Mouse (Mus musculus): ENCODE results near the gene F2rl2. TPM values are rescaled to one million over a fixed set of nuclear protein-coding genes. Genes with fewer than 3 reads are reported as not detected.

The F2rl2 gene
- polyA plus RNA-seq, 1 experiment = 2.1 TPM

DNA sequence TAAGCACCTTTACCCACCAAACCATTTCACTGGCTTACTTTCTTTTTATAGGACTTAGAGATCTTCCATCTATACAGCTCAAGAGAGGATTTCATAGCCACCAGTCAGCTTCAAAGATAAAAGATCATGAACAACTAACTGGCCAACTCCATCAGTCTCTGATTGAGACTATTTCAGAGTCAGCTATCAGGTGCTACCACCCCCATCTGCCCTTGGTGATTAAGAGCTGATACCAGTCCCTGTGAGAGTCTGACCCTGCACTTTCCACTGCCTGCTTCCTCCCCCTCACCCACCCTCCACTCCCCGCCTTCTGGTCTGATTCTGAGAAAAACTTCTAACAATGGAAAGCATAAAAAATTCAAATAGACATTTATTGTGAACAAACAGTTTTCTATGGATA is 8.1 kb upstream of the F2rl2 start:
- no peaks in the 10 kb centered on the region; the same call in 1 of the 2 replicates for H3K4me1 ChIP-seq (replicated peaks; ENCODE audit: control insufficient read depth, insufficient read depth, low read length)
- no peak overlapping the region for H3K27ac ChIP-seq (ENCODE audit: control insufficient read depth, insufficient read depth, low read length)
- no peak overlapping the region for H3K4me3 ChIP-seq (ENCODE audit: control insufficient read depth, insufficient read depth, low read length)
- no peaks in the 10 kb centered on the region for H3K27me3 ChIP-seq (ENCODE audit: control insufficient read depth, insufficient read depth, low read length)
- H3K36me3 ChIP-seq (ENCODE audit: control insufficient read depth, insufficient read depth, low read length) = no peaks in the 10 kb centered on the region
- WGBS = 94% methylated on average over 1 of the region's 1 CpGs
- no peak for DNase-seq
- TF ChIP-seq POLR2A (IDR thresholded peaks at IDR 0.05; ENCODE audit: control insufficient read depth, extremely low read depth, insufficient read depth, low read length, poor library complexity) = no peak
- no peak for TF ChIP-seq CTCF (IDR thresholded peaks at IDR 0.05; ENCODE audit: borderline replicate concordance, control insufficient read depth, extremely low read depth, insufficient read depth, low read length, poor library complexity)

GRCm38 (mm10) chr13:95692201-95692600 is 4.5 kb upstream of the F2rl2 start:
- 97% methylated on average over 8 of the region's 8 CpGs for WGBS
- TF ChIP-seq POLR2A (IDR thresholded peaks at IDR 0.05; ENCODE audit: control insufficient read depth, extremely low read depth, insufficient read depth, low read length, poor library complexity) = no peak
- TF ChIP-seq CTCF (IDR thresholded peaks at IDR 0.05; ENCODE audit: borderline replicate concordance, control insufficient read depth, extremely low read depth, insufficient read depth, low read length, poor library complexity) = no peak

DNA sequence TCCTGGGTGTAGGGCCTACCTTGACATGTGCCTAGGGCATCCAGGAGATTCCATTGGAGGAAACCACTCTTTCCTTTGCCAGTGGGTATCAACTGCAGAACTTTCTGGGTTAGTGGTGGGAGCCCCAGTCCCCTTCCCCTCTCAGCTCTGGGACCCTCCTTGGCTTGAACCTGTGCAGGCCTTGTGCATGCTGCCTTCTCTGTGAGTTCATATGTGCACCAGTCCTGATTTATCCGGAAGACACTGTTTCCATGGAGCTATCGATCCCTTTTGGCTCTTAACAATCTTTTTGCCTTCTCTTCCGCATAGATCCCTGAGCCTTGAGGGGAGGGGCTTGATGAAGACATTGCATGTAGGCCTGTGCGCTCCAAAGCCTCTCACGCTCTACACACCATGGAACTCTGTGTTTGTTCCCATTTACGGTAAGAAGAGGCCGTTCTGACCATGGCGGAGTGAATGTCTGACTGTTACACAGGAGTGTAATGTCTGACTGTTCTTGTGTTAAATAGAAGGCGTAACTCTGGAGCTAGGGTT is 466 bp upstream of the F2rl2 start:
- 94% methylated on average over 9 of the region's 9 CpGs for WGBS
- no peaks in the 10 kb centered on the region for H3K36me3 ChIP-seq (ENCODE audit: control insufficient read depth, insufficient read depth, low read length)
- H3K4me3 ChIP-seq (ENCODE audit: control insufficient read depth, insufficient read depth, low read length) = no peak overlapping the region
- H3K27me3 ChIP-seq (ENCODE audit: control insufficient read depth, insufficient read depth, low read length) = no peaks in the 10 kb centered on the region
- no peak for TF ChIP-seq CTCF (IDR thresholded peaks at IDR 0.05; ENCODE audit: borderline replicate concordance, control insufficient read depth, extremely low read depth, insufficient read depth, low read length, poor library complexity)
- TF ChIP-seq POLR2A (IDR thresholded peaks at IDR 0.05; ENCODE audit: control insufficient read depth, extremely low read depth, insufficient read depth, low read length, poor library complexity) = no peak
- no peak for DNase-seq
- no peak overlapping the region for H3K27ac ChIP-seq (ENCODE audit: control insufficient read depth, insufficient read depth, low read length)
- peaks cover 20% of the 10 kb centered on the region for H3K4me1 ChIP-seq (replicated peaks; ENCODE audit: control insufficient read depth, insufficient read depth, low read length)

More at GRCm38 (mm10) chr13:95692201-95692600, 4.5 kb upstream of the F2rl2 start:
- no peak overlapping the region for H3K4me3 ChIP-seq (ENCODE audit: control insufficient read depth, insufficient read depth, low read length)
- H3K27ac ChIP-seq (ENCODE audit: control insufficient read depth, insufficient read depth, low read length) = no peak overlapping the region
- peaks cover 11% of the 10 kb centered on the region for H3K4me1 ChIP-seq (replicated peaks; ENCODE audit: control insufficient read depth, insufficient read depth, low read length)
- no peak for DNase-seq
- no peaks in the 10 kb centered on the region for H3K36me3 ChIP-seq (ENCODE audit: control insufficient read depth, insufficient read depth, low read length)
- H3K27me3 ChIP-seq (ENCODE audit: control insufficient read depth, insufficient read depth, low read length) = no peaks in the 10 kb centered on the region

DNA sequence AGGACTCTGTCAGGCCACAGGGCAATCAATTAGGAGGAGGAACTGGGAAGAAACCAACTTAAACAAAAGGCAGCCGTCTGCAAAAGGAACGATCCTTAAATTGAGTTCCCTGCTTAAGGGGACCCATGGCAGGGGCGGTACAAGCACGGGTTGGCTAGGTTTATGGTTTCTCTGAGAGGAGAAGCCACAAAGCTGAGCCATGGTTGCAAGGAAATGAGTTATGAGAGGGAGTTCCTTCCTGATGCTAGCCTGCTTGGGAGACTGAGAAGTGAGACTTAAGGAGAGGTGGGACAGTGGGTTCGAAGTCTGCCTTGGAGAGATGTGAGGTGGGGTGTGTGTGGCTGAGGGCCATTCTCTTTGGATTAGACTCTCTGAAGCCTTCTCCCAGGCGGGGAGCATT is 1.2 kb downstream of the F2rl2 start:
- no peak overlapping the region for H3K27ac ChIP-seq (ENCODE audit: control insufficient read depth, insufficient read depth, low read length)
- 4% methylated on average over 6 of the region's 6 CpGs for WGBS

GRCm38 (mm10) chr13:95703376-95703775 is 6.7 kb downstream of the F2rl2 start:
- Histone ChIP-seq H3K4me1 (replicated peaks; ENCODE audit: control insufficient read depth, insufficient read depth, low read length) (peaks cover 3% of the 10 kb centered on the region; the same call in 1 of the 2 replicates), H3K36me3 (ENCODE audit: control insufficient read depth, insufficient read depth, low read length) (peaks cover 4% of the 10 kb centered on the region; the same call in 1 of the 2 replicates), H3K4me3 (ENCODE audit: control insufficient read depth, insufficient read depth, low read length) (no peak overlapping the region), H3K27ac (ENCODE audit: control insufficient read depth, insufficient read depth, low read length) (no peak overlapping the region), H3K27me3 (ENCODE audit: control insufficient read depth, insufficient read depth, low read length) (no peaks in the 10 kb centered on the region)
- 47% methylated on average over 5 of the region's 5 CpGs for WGBS
- TF ChIP-seq POLR2A (IDR thresholded peaks at IDR 0.05; ENCODE audit: control insufficient read depth, extremely low read depth, insufficient read depth, low read length, poor library complexity) (no peak), CTCF (IDR thresholded peaks at IDR 0.05; ENCODE audit: borderline replicate concordance, control insufficient read depth, extremely low read depth, insufficient read depth, low read length, poor library complexity) (no peak)
- no peak for DNase-seq

More for the DNA sequence above, 1.2 kb downstream of the F2rl2 start:
- Histone ChIP-seq H3K4me1 (replicated peaks; ENCODE audit: control insufficient read depth, insufficient read depth, low read length) (peaks cover 20% of the 10 kb centered on the region), H3K4me3 (ENCODE audit: control insufficient read depth, insufficient read depth, low read length) (no peak overlapping the region), H3K36me3 (ENCODE audit: control insufficient read depth, insufficient read depth, low read length) (no peaks in the 10 kb centered on the region), H3K27me3 (ENCODE audit: control insufficient read depth, insufficient read depth, low read length) (no peaks in the 10 kb centered on the region)
- DNase-seq = no peak
- no peak for TF ChIP-seq CTCF (IDR thresholded peaks at IDR 0.05; ENCODE audit: borderline replicate concordance, control insufficient read depth, extremely low read depth, insufficient read depth, low read length, poor library complexity)
- TF ChIP-seq POLR2A (IDR thresholded peaks at IDR 0.05; ENCODE audit: control insufficient read depth, extremely low read depth, insufficient read depth, low read length, poor library complexity) = no peak

DNA sequence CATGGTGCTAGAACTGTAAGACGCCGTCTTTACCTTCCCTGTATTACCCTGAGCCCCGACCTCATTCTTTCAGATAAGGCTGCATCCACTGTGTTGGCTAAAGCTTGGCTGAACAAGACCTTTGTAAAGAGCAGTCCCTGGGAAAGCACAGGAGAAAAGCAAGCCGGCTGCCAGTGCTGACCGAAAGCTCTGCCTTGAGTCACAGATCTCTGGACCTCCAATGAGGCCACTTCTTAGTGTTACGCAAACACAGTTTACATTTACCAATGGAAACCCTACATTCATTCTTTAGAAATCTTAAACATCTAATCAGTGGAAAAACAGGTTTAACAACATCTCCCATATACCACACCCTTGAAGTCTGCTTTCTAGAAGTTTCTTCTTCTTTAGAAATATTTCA is 8.9 kb downstream of the F2rl2 start:
- H3K4me1 ChIP-seq (replicated peaks; ENCODE audit: control insufficient read depth, insufficient read depth, low read length) = no peaks in the 10 kb centered on the region
- no peak for TF ChIP-seq POLR2A (IDR thresholded peaks at IDR 0.05; ENCODE audit: control insufficient read depth, extremely low read depth, insufficient read depth, low read length, poor library complexity)
- no peak for TF ChIP-seq CTCF (IDR thresholded peaks at IDR 0.05; ENCODE audit: borderline replicate concordance, control insufficient read depth, extremely low read depth, insufficient read depth, low read length, poor library complexity)
- no peak overlapping the region for H3K27ac ChIP-seq (ENCODE audit: control insufficient read depth, insufficient read depth, low read length)
- no peaks in the 10 kb centered on the region for H3K27me3 ChIP-seq (ENCODE audit: control insufficient read depth, insufficient read depth, low read length)
- no peak for DNase-seq
- no peak overlapping the region for H3K4me3 ChIP-seq (ENCODE audit: control insufficient read depth, insufficient read depth, low read length)
- WGBS = 97% methylated on average over 6 of the region's 6 CpGs
- H3K36me3 ChIP-seq (ENCODE audit: control insufficient read depth, insufficient read depth, low read length) = peaks cover 4% of the 10 kb centered on the region; the same call in 1 of the 2 replicates

GRCm38 (mm10) chr13:95712054-95712453 is 15.4 kb downstream of the F2rl2 start:
- Histone ChIP-seq H3K36me3 (ENCODE audit: control insufficient read depth, insufficient read depth, low read length) (peaks cover 4% of the 10 kb centered on the region; the same call in 1 of the 2 replicates), H3K4me1 (replicated peaks; ENCODE audit: control insufficient read depth, insufficient read depth, low read length) (0 out of 2 replicates have a peak, but pooled peaks cover 2% of the 10 kb centered on the region), H3K27ac (ENCODE audit: control insufficient read depth, insufficient read depth, low read length) (no peak overlapping the region), H3K27me3 (ENCODE audit: control insufficient read depth, insufficient read depth, low read length) (no peaks in the 10 kb centered on the region), H3K4me3 (ENCODE audit: control insufficient read depth, insufficient read depth, low read length) (no peak overlapping the region)
- no peak for DNase-seq
- no peak for TF ChIP-seq POLR2A (IDR thresholded peaks at IDR 0.05; ENCODE audit: control insufficient read depth, extremely low read depth, insufficient read depth, low read length, poor library complexity)
- no peak for TF ChIP-seq CTCF (IDR thresholded peaks at IDR 0.05; ENCODE audit: borderline replicate concordance, control insufficient read depth, extremely low read depth, insufficient read depth, low read length, poor library complexity)

Data from thymus, adult 2 months (tissue).